Mouse (Mus musculus): ENCODE data around the gene Acaa1b. TPM values are rescaled to one million over a fixed set of nuclear protein-coding genes. Genes with fewer than 3 reads are reported as not detected.
A peak's percentile ranks its signal among the peaks of the same experiment; 100 is the strongest.

Gene Acaa1b
- polyA plus RNA-seq, 1 experiment from 2014 or later: 4.5 TPM

- Histone ChIP-seq H3K36me3 (ENCODE audit: control insufficient read depth, insufficient read depth, low read length) (no peaks in the 10 kb centered on the region), H3K9me3 (replicated peaks; ENCODE audit: control insufficient read depth, low read length, poor library complexity, severe bottlenecking) (no peaks in the 10 kb centered on the region), H3K4me1 (ENCODE audit: control insufficient read depth, insufficient read depth, low read length) (no peaks in the 10 kb centered on the region), H3K27ac (ENCODE audit: low read length) (no peak overlapping the region), H3K4me3 (ENCODE audit: low read depth, low read length) (no peak overlapping the region), H3K9ac (ENCODE audit: low read depth, low read length) (no peak overlapping the region), H3K4me2 (ENCODE audit: low read length) (no peak overlapping the region), H3K27me3 (ENCODE audit: control insufficient read depth, insufficient read depth, low read depth, low read length) (no peaks in the 10 kb centered on the region)
- 92% methylated on average over 11 of the region's 11 CpGs for WGBS
- no peak for ATAC-seq
Measured at GRCm38 (mm10) chr9:119179292-119179691, 22.4 kb upstream of the Acaa1b start.

- Histone ChIP-seq H3K4me2 (ENCODE audit: low read length) (no peak overlapping the region), H3K27ac (ENCODE audit: low read length) (no peak overlapping the region), H3K4me3 (ENCODE audit: low read depth, low read length) (no peak overlapping the region), H3K9ac (ENCODE audit: low read depth, low read length) (no peak overlapping the region), H3K9me3 (replicated peaks; ENCODE audit: control insufficient read depth, low read length, poor library complexity, severe bottlenecking) (no peaks in the 10 kb centered on the region), H3K4me1 (ENCODE audit: control insufficient read depth, insufficient read depth, low read length) (no peaks in the 10 kb centered on the region), H3K27me3 (ENCODE audit: control insufficient read depth, insufficient read depth, low read depth, low read length) (no peaks in the 10 kb centered on the region), H3K36me3 (ENCODE audit: control insufficient read depth, insufficient read depth, low read length) (no peaks in the 10 kb centered on the region)
- no peak for ATAC-seq
- WGBS: 100% methylated on average over 2 of the region's 2 CpGs
Measured at GRCm38 (mm10) chr9:119167608-119168007, 10.7 kb upstream of the Acaa1b start.

- Histone ChIP-seq H3K36me3 (ENCODE audit: control insufficient read depth, insufficient read depth, low read length) (no peaks in the 10 kb centered on the region), H3K9ac (ENCODE audit: low read depth, low read length) (no peak overlapping the region), H3K27me3 (ENCODE audit: control insufficient read depth, insufficient read depth, low read depth, low read length) (no peaks in the 10 kb centered on the region), H3K27ac (ENCODE audit: low read length) (no peak overlapping the region), H3K4me2 (ENCODE audit: low read length) (no peak overlapping the region), H3K4me3 (ENCODE audit: low read depth, low read length) (no peak overlapping the region), H3K4me1 (ENCODE audit: control insufficient read depth, insufficient read depth, low read length) (no peaks in the 10 kb centered on the region), H3K9me3 (replicated peaks; ENCODE audit: control insufficient read depth, low read length, poor library complexity, severe bottlenecking) (no peaks in the 10 kb centered on the region)
- no peak for ATAC-seq
- 95% methylated on average over 6 of the region's 6 CpGs for WGBS
Measured at GRCm38 (mm10) chr9:119165548-119165947, 8.7 kb upstream of the Acaa1b start.

- H3K27me3 ChIP-seq (ENCODE audit: control insufficient read depth, insufficient read depth, low read depth, low read length): no peaks in the 10 kb centered on the region
- no peaks in the 10 kb centered on the region for H3K9me3 ChIP-seq (replicated peaks; ENCODE audit: control insufficient read depth, low read length, poor library complexity, severe bottlenecking)
- H3K4me1 ChIP-seq (ENCODE audit: control insufficient read depth, insufficient read depth, low read length): no peaks in the 10 kb centered on the region
- no peaks in the 10 kb centered on the region for H3K36me3 ChIP-seq (ENCODE audit: control insufficient read depth, insufficient read depth, low read length)
- ATAC-seq: no peak
- H3K4me3 ChIP-seq (ENCODE audit: low read depth, low read length): no peak overlapping the region
- no peak overlapping the region for H3K4me2 ChIP-seq (ENCODE audit: low read length)
- 96% methylated on average over 7 of the region's 7 CpGs for WGBS
- no peak overlapping the region for H3K27ac ChIP-seq (ENCODE audit: low read length)
- no peak overlapping the region for H3K9ac ChIP-seq (ENCODE audit: low read depth, low read length)
Measured at GRCm38 (mm10) chr9:119164743-119165142, 7.8 kb upstream of the Acaa1b start.

- H3K4me3 ChIP-seq (ENCODE audit: low read depth, low read length): no peak overlapping the region
- H3K9me3 ChIP-seq (replicated peaks; ENCODE audit: control insufficient read depth, low read length, poor library complexity, severe bottlenecking): no peaks in the 10 kb centered on the region
- WGBS: 91% methylated on average over 3 of the region's 3 CpGs
- no peak overlapping the region for H3K4me2 ChIP-seq (ENCODE audit: low read length)
- H3K27ac ChIP-seq (ENCODE audit: low read length): no peak overlapping the region
- no peaks in the 10 kb centered on the region for H3K36me3 ChIP-seq (ENCODE audit: control insufficient read depth, insufficient read depth, low read length)
- no peak for ATAC-seq
- H3K9ac ChIP-seq (ENCODE audit: low read depth, low read length): no peak overlapping the region
- no peaks in the 10 kb centered on the region for H3K4me1 ChIP-seq (ENCODE audit: control insufficient read depth, insufficient read depth, low read length)
- H3K27me3 ChIP-seq (ENCODE audit: control insufficient read depth, insufficient read depth, low read depth, low read length): peaks cover 11% of the 10 kb centered on the region
Measured at GRCm38 (mm10) chr9:119160689-119161088, 3.8 kb upstream of the Acaa1b start.

GRCm38 (mm10) chr9:119158861-119159260 lies 2.0 kb upstream of the Acaa1b start, which contains the start of gene Gm47289:
Gene Gm47289, plus strand, starts transcription at chr9:119159161.
- WGBS: 58% methylated on average over 4 of the region's 4 CpGs
- no peak within 1 kb of the TSS for H3K9ac ChIP-seq (ENCODE audit: low read depth, low read length)
- H3K4me2 ChIP-seq (ENCODE audit: low read length): no peak within 1 kb of the TSS
- peaks cover 12% of the 10 kb centered on the region for H3K27me3 ChIP-seq (ENCODE audit: control insufficient read depth, insufficient read depth, low read depth, low read length)
- H3K4me1 ChIP-seq (ENCODE audit: control insufficient read depth, insufficient read depth, low read length): no peaks in the 10 kb centered on the region
- H3K27ac ChIP-seq (ENCODE audit: low read length): no peak within 1 kb of the TSS
- no peaks in the 10 kb centered on the region for H3K9me3 ChIP-seq (replicated peaks; ENCODE audit: control insufficient read depth, low read length, poor library complexity, severe bottlenecking)
- no peaks in the 10 kb centered on the region for H3K36me3 ChIP-seq (ENCODE audit: control insufficient read depth, insufficient read depth, low read length)
- ATAC-seq: no peak
- no peak within 1 kb of the TSS for H3K4me3 ChIP-seq (ENCODE audit: low read depth, low read length)

GRCm38 (mm10) chr9:119155826-119156225 lies 1.1 kb downstream of the Acaa1b start:
- no peaks in the 10 kb centered on the region for H3K9me3 ChIP-seq (replicated peaks; ENCODE audit: control insufficient read depth, low read length, poor library complexity, severe bottlenecking)
- H3K4me3 ChIP-seq (ENCODE audit: low read depth, low read length): no peak overlapping the region
- WGBS: 62% methylated on average over 7 of the region's 7 CpGs
- no peak overlapping the region for H3K9ac ChIP-seq (ENCODE audit: low read depth, low read length)
- H3K4me2 ChIP-seq (ENCODE audit: low read length): peak overlapping the region; percentile 54; the same call in 1 of the 2 replicates
- H3K27ac ChIP-seq (ENCODE audit: low read length): no peak overlapping the region
- H3K36me3 ChIP-seq (ENCODE audit: control insufficient read depth, insufficient read depth, low read length): no peaks in the 10 kb centered on the region
- ATAC-seq: no peak; the same call in 1 of the 2 replicates
- peaks cover 12% of the 10 kb centered on the region for H3K27me3 ChIP-seq (ENCODE audit: control insufficient read depth, insufficient read depth, low read depth, low read length)
- H3K4me1 ChIP-seq (ENCODE audit: control insufficient read depth, insufficient read depth, low read length): no peaks in the 10 kb centered on the region

GRCm38 (mm10) chr9:119155416-119155815 lies 1.5 kb downstream of the Acaa1b start:
- no peak for ATAC-seq
- Histone ChIP-seq H3K9me3 (replicated peaks; ENCODE audit: control insufficient read depth, low read length, poor library complexity, severe bottlenecking) (no peaks in the 10 kb centered on the region), H3K4me3 (ENCODE audit: low read depth, low read length) (no peak overlapping the region), H3K27ac (ENCODE audit: low read length) (no peak overlapping the region), H3K36me3 (ENCODE audit: control insufficient read depth, insufficient read depth, low read length) (no peaks in the 10 kb centered on the region), H3K27me3 (ENCODE audit: control insufficient read depth, insufficient read depth, low read depth, low read length) (peaks cover 12% of the 10 kb centered on the region), H3K9ac (ENCODE audit: low read depth, low read length) (no peak overlapping the region), H3K4me1 (ENCODE audit: control insufficient read depth, insufficient read depth, low read length) (no peaks in the 10 kb centered on the region), H3K4me2 (ENCODE audit: low read length) (no peak overlapping the region)
- WGBS: 86% methylated on average over 8 of the region's 8 CpGs

GRCm38 (mm10) chr9:119151751-119152150 lies 5.1 kb downstream of the Acaa1b start:
- 69% methylated on average over 2 of the region's 2 CpGs for WGBS
- no peak for ATAC-seq
- H3K27me3 ChIP-seq (ENCODE audit: control insufficient read depth, insufficient read depth, low read depth, low read length): peaks cover 6% of the 10 kb centered on the region
- no peak overlapping the region for H3K27ac ChIP-seq (ENCODE audit: low read length)
- H3K4me1 ChIP-seq (ENCODE audit: control insufficient read depth, insufficient read depth, low read length): no peaks in the 10 kb centered on the region
- H3K9ac ChIP-seq (ENCODE audit: low read depth, low read length): no peak overlapping the region
- no peak overlapping the region for H3K4me3 ChIP-seq (ENCODE audit: low read depth, low read length)
- H3K36me3 ChIP-seq (ENCODE audit: control insufficient read depth, insufficient read depth, low read length): no peaks in the 10 kb centered on the region
- H3K4me2 ChIP-seq (ENCODE audit: low read length): no peak overlapping the region
- no peaks in the 10 kb centered on the region for H3K9me3 ChIP-seq (replicated peaks; ENCODE audit: control insufficient read depth, low read length, poor library complexity, severe bottlenecking)

Measured in midbrain, embryonic 16.5 days (tissue).